Mouse (Mus musculus): ENCODE data around the gene Ick.

DNA sequence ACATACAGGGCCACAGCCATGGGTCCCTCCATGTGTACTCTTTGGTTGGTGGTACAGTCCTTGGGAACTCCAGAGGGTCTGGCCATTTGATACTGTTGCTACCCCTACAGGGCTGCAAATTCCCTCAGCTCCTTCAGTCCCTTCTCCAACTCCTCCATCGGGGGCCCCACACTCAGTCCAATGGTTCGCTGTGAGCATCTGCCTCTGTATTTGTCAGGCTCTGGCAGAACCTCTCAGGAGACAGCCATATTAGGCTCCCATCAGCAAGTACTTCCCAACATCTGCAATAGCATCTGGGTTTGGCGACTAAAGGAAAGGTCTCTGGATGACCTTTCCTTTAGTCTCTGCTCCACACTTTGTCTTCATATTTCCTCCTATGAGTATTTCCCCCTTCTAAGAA is 102.5 kb downstream of the Ick start:
- TF ChIP-seq POLR2A (IDR thresholded peaks at IDR 0.05; ENCODE audit: low read depth, low read length) (no peak), CTCF (conservative IDR thresholded peaks at IDR 0.05; ENCODE audit: insufficient read depth, insufficient read length, low read depth, low read length) (no peak)

All from kidney, adult 2 months (tissue).